Mouse (Mus musculus) heart, embryonic 14.5 days (tissue): ENCODE data around the gene Igdcc3. TPM values are rescaled to one million over a fixed set of nuclear protein-coding genes. Genes with fewer than 3 reads are reported as not detected.

ENCODE experiments used
- ATAC-seq: fragments of 200-750 bp; cut with Nextera tagmentation; 2 replicates; pipeline ENCODE4 v1.8.0; 2017; ENCODE audit warnings: low read depth, moderate TSS enrichment; ENCODE audit not compliant: insufficient number of reproducible peaks, insufficient read depth, low FRiP score
- H3K27ac ChIP-seq, 2 experiments: fragments of 200-500 bp in 1 of 2; fragments of 300-500 bp in 1 of 2; sonication (generic) in 1 of 2; replicated peaks in 1 of 2; 2 replicates each; pipeline ENCODE4 v1.5.1; 2012 to 2014; ENCODE audit warnings: low read depth in 2 of 2, low read length in 2 of 2, control low read depth in 1 of 2, mild to moderate bottlenecking in 1 of 2, mixed read lengths in 1 of 2; ENCODE audit not compliant: control insufficient read depth in 1 of 2, insufficient read depth in 1 of 2
- H3K27me3 ChIP-seq: fragments of 300-500 bp; sonication (generic); 2 replicates; pipeline ENCODE4 v1.6.1; 2014; ENCODE audit warnings: mild to moderate bottlenecking, low read length, control low read depth; ENCODE audit not compliant: control insufficient read depth, insufficient read depth
- H3K36me3 ChIP-seq: fragments of 300-500 bp; sonication (generic); 2 replicates; pipeline ENCODE4 v1.6.1; 2014; ENCODE audit warnings: mild to moderate bottlenecking, control low read depth, low read length, mixed read lengths; ENCODE audit not compliant: control insufficient read depth, insufficient read depth
- H3K4me1 ChIP-seq, 2 experiments: fragments of 200-500 bp in 1 of 2; fragments of 300-500 bp in 1 of 2; sonication (generic) in 1 of 2; 2 replicates each; pipeline ENCODE4 v1.6.1; 2012 to 2014; ENCODE audit warnings: low read length in 2 of 2, control low read depth in 1 of 2, mixed read lengths in 1 of 2; ENCODE audit not compliant: control insufficient read depth in 2 of 2, insufficient read depth in 2 of 2
- H3K4me2 ChIP-seq: fragments of 300-500 bp; sonication (generic); 2 replicates; pipeline ENCODE4 v1.6.1; 2014; ENCODE audit warnings: mild to moderate bottlenecking, low read length
- H3K4me3 ChIP-seq, 2 experiments: fragments of 200-500 bp in 1 of 2; fragments of 300-500 bp in 1 of 2; sonication (generic) in 1 of 2; 2 replicates each; pipeline ENCODE4 v1.5.1; 2012 to 2014; ENCODE audit warnings: low read length in 2 of 2, mild to moderate bottlenecking in 2 of 2, control low read depth in 1 of 2, low read depth in 1 of 2, moderate library complexity in 1 of 2; ENCODE audit not compliant: control insufficient read depth in 1 of 2, insufficient read depth in 1 of 2
- H3K9ac ChIP-seq: fragments of 300-500 bp; sonication (generic); 2 replicates; pipeline ENCODE4 v1.6.1; 2014; ENCODE audit warnings: mild to moderate bottlenecking, low read length
- H3K9me3 ChIP-seq: fragments of 300-500 bp; sonication (generic); 2 replicates; pipeline ENCODE4 v1.6.1; 2016; ENCODE audit warnings: low read length, control low read depth; ENCODE audit not compliant: control insufficient read depth
- WGBS: fragments of 180-500 bp; shearing (Covaris S2); extraction: QIAGEN DNeasy Blood & Tissue Kit; methylation state at CpG from one replicate; pipeline ENCODE4 v1.1.7; 2014; 5-methylcytosine and 5-hydroxymethylcytosine counted together
- polyA plus RNA-seq: library from polyadenylated mRNA; unstranded; fragments of >200 nt; fragmentation: Nextera tagmentation; extraction: Ambion mirVana; gene quantifications from 2 replicates; pipeline ENCODE4 v1.2.1, GENCODE M21; 2014

Gene Igdcc3
- polyA plus RNA-seq, 1 experiment from 2014 or later: 0.36 TPM

DNA sequence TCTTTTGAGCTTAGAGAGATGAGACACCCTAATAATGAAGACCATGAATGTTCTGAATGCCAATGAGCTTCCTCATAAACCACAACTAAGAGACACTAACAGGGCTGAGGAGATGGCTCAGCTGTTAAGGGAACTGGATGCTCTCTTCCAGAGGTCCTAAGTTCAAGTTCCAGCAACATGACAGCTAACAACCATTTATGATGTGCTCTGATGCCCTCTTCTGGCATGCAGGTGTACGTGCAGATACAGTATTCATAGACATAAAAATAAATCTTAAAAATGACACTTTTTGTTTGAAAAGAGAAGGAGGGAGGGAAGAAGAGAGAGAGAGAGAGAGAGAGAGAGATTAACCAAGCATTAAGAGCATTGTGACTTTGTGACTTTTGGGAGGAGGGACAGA, 23.9 kb downstream of the Igdcc3 start:
- peaks cover 39% of the 10 kb centered on the region for H3K27me3 ChIP-seq

DNA sequence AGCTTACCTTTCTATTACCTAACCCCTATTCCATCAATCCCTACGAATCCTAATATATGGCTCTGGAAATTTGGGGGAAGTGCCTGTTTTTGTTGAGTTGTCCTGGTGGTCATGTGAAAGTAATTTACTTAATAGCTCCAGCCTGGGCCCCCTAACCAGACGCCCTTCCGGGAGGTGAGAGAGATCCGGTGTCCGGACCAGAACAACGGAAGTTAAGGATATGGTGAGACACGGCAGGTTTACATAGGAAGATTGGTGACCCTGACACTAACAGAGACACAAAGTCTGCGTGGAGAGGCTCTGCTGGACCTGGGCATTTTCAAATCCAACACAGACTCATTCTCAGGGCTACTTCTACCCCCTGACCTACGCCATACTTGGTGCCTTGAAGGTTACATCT, 25.4 kb downstream of the Igdcc3 start:
- no peak overlapping the region for H3K4me2 ChIP-seq
- H3K36me3 ChIP-seq: no peaks in the 10 kb centered on the region
- peaks cover 3 to 6% of the 10 kb centered on the region in 2 experiments; a peak in 3 of 4 replicates for H3K4me1 ChIP-seq
- no peak overlapping the region for H3K27ac ChIP-seq
- peaks cover 30% of the 10 kb centered on the region for H3K27me3 ChIP-seq
- no peak for ATAC-seq
- no peaks in the 10 kb centered on the region for H3K9me3 ChIP-seq
- H3K4me3 ChIP-seq: no peak overlapping the region
- H3K9ac ChIP-seq: no peak overlapping the region
- 68% methylated on average over 9 of the region's 9 CpGs for whole genome bisulfite sequencing

More for the DNA sequence above, 23.9 kb downstream of the Igdcc3 start:
- 27% methylated on average over 1 of the region's 1 CpGs for WGBS
- no peak for ATAC-seq
- no peak overlapping the region for H3K9ac ChIP-seq
- H3K4me2 ChIP-seq: no peak overlapping the region
- H3K9me3 ChIP-seq: no peaks in the 10 kb centered on the region
- no peaks in the 10 kb centered on the region for H3K36me3 ChIP-seq
- H3K4me1 ChIP-seq: peaks cover 3 to 6% of the 10 kb centered on the region in 2 experiments; a peak in 3 of 4 replicates
- no peak overlapping the region for H3K4me3 ChIP-seq
- no peak overlapping the region for H3K27ac ChIP-seq

DNA sequence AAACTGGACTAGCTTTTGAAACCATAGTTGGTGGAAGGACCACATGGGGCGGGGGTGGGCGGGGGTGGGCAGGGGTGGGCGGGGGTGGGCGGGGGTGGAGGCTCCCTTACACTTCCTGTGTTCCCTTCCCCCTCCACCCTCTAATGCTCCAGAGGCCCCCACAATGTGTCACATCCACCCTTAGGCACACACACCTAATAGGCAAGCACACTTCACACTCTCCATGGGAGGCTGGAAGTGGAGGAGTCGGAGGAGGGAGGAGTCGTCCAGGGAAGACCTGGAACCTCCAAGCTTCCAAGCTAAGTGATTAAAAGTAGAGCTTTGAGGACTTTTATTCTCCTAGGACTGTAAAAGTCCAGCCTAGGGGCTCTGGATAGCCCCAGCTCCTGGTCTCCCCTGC, 27.5 kb downstream of the Igdcc3 start:
- no peak overlapping the region for H3K4me3 ChIP-seq
- no peak overlapping the region for H3K27ac ChIP-seq
- no peak for ATAC-seq
- no peaks in the 10 kb centered on the region for H3K36me3 ChIP-seq
- no peaks in the 10 kb centered on the region for H3K9me3 ChIP-seq
- H3K9ac ChIP-seq: no peak overlapping the region
- no peaks in the 10 kb centered on the region for H3K4me1 ChIP-seq
- H3K4me2 ChIP-seq: no peak overlapping the region
- WGBS: 51% methylated on average over 5 of the region's 6 CpGs
- H3K27me3 ChIP-seq: peaks cover 8% of the 10 kb centered on the region

- Histone ChIP-seq H3K4me3 (no peak overlapping the region), H3K9me3 (no peaks in the 10 kb centered on the region), H3K36me3 (no peaks in the 10 kb centered on the region), H3K4me1 (no peaks in the 10 kb centered on the region), H3K9ac (no peak overlapping the region), H3K4me2 (no peak overlapping the region), H3K27me3 (peaks cover 4% of the 10 kb centered on the region), H3K27ac (no peak overlapping the region)
- 57% methylated on average over 4 of the region's 4 CpGs for WGBS
- ATAC-seq: no peak
These were observed 28.0 kb downstream of the Igdcc3 start for GRCm38 (mm10) chr9:65168952-65169351.

DNA sequence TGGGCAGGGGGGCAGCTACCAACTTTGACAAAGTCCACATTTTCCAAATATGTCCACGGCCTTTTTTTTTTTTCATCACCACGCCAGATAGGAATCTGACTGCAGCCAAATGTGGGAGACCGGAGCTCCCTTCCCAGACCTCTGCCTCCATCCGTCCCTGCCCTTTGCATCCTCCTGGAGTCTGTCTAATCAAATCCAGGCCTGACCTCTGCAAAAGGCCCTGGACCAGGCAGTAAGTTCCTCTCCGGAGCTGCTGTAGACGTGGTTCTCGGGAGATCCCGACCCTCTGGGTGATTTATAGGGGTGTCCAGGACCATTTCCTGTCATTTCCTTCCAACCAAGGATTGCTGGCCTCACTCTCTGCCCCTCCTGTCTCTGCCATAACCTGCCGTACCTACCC, 31.7 kb downstream of the Igdcc3 start:
- H3K27ac ChIP-seq: no peak overlapping the region
- no peaks in the 10 kb centered on the region for H3K9me3 ChIP-seq
- H3K4me2 ChIP-seq: no peak overlapping the region
- no peaks in the 10 kb centered on the region for H3K4me1 ChIP-seq
- H3K27me3 ChIP-seq: peaks cover 4% of the 10 kb centered on the region; the same call in 1 of the 2 replicates
- no peak overlapping the region for H3K9ac ChIP-seq
- H3K36me3 ChIP-seq: no peaks in the 10 kb centered on the region
- H3K4me3 ChIP-seq: no peak overlapping the region
- WGBS: 75% methylated on average over 9 of the region's 9 CpGs
- no peak for ATAC-seq

DNA sequence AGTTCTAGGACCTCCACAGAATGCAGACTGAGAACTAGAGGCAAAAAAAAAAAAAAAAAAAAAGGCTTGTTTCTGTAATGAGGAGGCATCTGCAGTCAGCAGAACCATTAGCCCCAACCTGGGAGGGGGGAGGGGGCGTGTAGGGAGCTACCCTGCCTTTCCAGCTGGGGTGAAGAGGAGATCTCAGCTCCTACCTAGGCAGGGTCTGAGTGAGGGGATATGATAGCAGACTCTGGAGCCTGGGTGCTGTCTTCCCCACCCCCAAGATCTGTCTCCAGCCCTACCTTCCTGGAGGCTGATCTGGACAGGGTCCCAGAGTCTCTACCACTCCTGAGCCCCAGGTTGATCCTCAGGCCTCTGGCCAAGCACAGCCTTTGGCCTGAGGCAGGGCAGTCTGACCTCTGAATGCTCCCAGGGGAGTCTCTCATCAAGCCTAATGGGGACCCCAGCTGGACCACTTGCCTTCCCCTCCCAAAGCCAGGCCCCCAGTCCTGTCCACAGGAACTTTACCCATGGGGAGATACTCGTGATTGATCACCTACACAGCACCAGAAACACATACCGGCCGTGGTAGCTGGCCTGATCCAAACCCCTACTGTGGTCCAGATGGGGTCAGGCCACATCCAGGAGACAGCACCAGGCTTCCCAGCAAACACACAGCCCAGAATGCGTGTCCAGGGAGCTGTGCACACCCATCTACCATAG, 34.4 kb downstream of the Igdcc3 start:
- no peak overlapping the region for H3K4me2 ChIP-seq
- H3K9ac ChIP-seq: no peak overlapping the region
- ATAC-seq: no peak
- H3K27me3 ChIP-seq: peaks cover 12% of the 10 kb centered on the region; the same call in 1 of the 2 replicates
- H3K27ac ChIP-seq: no peak overlapping the region
- H3K36me3 ChIP-seq: no peaks in the 10 kb centered on the region
- no peaks in the 10 kb centered on the region for H3K9me3 ChIP-seq
- H3K4me1 ChIP-seq: peaks cover 19 to 24% of the 10 kb centered on the region in 2 experiments
- WGBS: 64% methylated on average over 5 of the region's 5 CpGs
- H3K4me3 ChIP-seq: no peak overlapping the region

GRCm38 (mm10) chr9:65175939-65176871, 35.2 kb downstream of the Igdcc3 start:
- H3K4me3 ChIP-seq: no peak overlapping the region
- H3K27ac ChIP-seq: no peak overlapping the region
- no peaks in the 10 kb centered on the region for H3K9me3 ChIP-seq
- H3K27me3 ChIP-seq: peaks cover 12% of the 10 kb centered on the region; the same call in 1 of the 2 replicates
- peaks cover 19 to 25% of the 10 kb centered on the region in 2 experiments for H3K4me1 ChIP-seq
- no peak overlapping the region for H3K4me2 ChIP-seq
- no peaks in the 10 kb centered on the region for H3K36me3 ChIP-seq
- no peak overlapping the region for H3K9ac ChIP-seq
- no peak for ATAC-seq
- WGBS: 52% methylated on average over 9 of the region's 9 CpGs
